10 mouse cellular contexts compared by ENCODE assay signal in the genomic region with DNA sequence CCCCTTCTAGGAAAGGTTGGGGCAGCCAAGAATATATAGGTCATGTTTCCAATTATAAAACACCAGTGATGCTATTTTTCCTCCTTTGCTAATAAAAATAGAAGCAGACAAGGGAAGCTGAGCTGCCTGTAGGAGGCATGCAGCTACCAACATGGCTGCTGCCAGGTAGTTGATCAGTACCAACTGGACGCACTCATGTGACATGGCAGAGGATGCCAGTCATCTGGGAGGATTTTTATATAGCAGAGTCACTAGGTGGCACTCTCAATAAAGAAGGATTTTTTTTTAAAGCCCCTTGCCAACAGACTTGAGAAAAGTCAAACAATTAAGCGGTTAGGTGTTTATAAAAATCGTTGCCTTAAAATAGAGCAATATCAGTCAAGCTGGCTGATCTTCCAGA.
DNase-seq lines count a peak whose midpoint lies in the region; ATAC-seq and TF ChIP-seq lines count a peak whose summit lies in the region.
"Had no signal": no experiment of that assay in that cellular context is flagged by ENCODE, and none has a peak within 500 bp of the region (broad histone marks: within the 10 kb centered on the region; RNA-seq: fewer than 3 reads in every experiment).

No protein-coding gene starts in this region.

- no peaks in the 10 kb centered on the region for H3K9me3 ChIP-seq in kidney, embryonic 14.5 days (ENCODE audit: control insufficient read depth, low read length)
- H3K9me3 ChIP-seq: neural tube, embryonic 15.5 days had no signal

- H3K4me1 ChIP-seq in kidney, embryonic 14.5 days (ENCODE audit: control insufficient read depth, insufficient read depth, low read length) = no peaks in the 10 kb centered on the region
- H3K4me1 ChIP-seq: neural tube, embryonic 15.5 days had no signal

- peak overlapping the region; percentile 56 for H3K27ac ChIP-seq in gastrocnemius, adult 2 months
- H3K27ac ChIP-seq in kidney, embryonic 14.5 days (ENCODE audit: low read depth, low read length) = no peak overlapping the region
- H3K27ac ChIP-seq: macrophage; neural tube, embryonic 15.5 days had no signal

- H3K36me3 ChIP-seq in kidney, embryonic 14.5 days (ENCODE audit: control insufficient read depth, insufficient read depth, low read length) = no peaks in the 10 kb centered on the region
- H3K36me3 ChIP-seq: neural tube, embryonic 15.5 days had no signal

- TF ChIP-seq CTCF in gastrocnemius, adult 2 months (IDR thresholded peaks at IDR 0.05) = peak; percentile 39

- no peak for ATAC-seq in kidney, embryonic 14.5 days (ENCODE audit: low FRiP score, low TSS enrichment)

- H3K27me3 ChIP-seq in kidney, embryonic 14.5 days (ENCODE audit: control insufficient read depth, insufficient read depth, low read length) = no peaks in the 10 kb centered on the region
- H3K27me3 ChIP-seq: neural tube, embryonic 15.5 days had no signal

- 92% methylated on average over 3 of the region's 3 CpGs for WGBS in kidney, embryonic 14.5 days

- H3K9ac ChIP-seq in kidney, embryonic 14.5 days (ENCODE audit: low read depth, low read length) = no peak overlapping the region
- H3K9ac ChIP-seq: neural tube, embryonic 15.5 days had no signal

- intact Hi-C loops in gastrocnemius, adult 2 months (cut with DNase I) = no loop called here
- intact Hi-C loops in heart, postnatal 10 days (cut with DNase I) = no loop called here

- H3K4me3 ChIP-seq in gastrocnemius, adult 2 months = no peak overlapping the region
- H3K4me3 ChIP-seq in kidney, embryonic 14.5 days (ENCODE audit: low read length) = no peak overlapping the region
- H3K4me3 ChIP-seq: neural tube, embryonic 15.5 days had no signal

- peak; percentile 67 for DNase-seq in gastrocnemius, adult 2 months
- DNase-seq in gastrocnemius, postnatal 10 days = no peak
- DNase-seq in kidney, adult 9 months = peak; percentile 15
- DNase-seq in cerebellum, postnatal 14 days = peak; percentile 55 to 64
- DNase-seq in heart, postnatal 10 days = peak; percentile 14 to 26
- no peak for DNase-seq in embryo, embryonic 9.5 days (ENCODE audit: extremely low spot score)
- DNase-seq: adrenal gland, postnatal 25 days had no signal

- no peak overlapping the region for H3K4me2 ChIP-seq in kidney, embryonic 14.5 days (replicated peaks; ENCODE audit: low read depth, low read length)
- H3K4me2 ChIP-seq: neural tube, embryonic 15.5 days had no signal

Comparison
In these comparisons a context has a peak if more than half of its experiments do, and no peak if none do; other contexts are left out.
1. DNase-seq: peak in gastrocnemius, adult 2 months (single experiment), kidney, adult 9 months (single experiment), cerebellum, postnatal 14 days (2 of 2) and heart, postnatal 10 days (2 of 2); none in gastrocnemius, postnatal 10 days (single experiment) and embryo, embryonic 9.5 days (single experiment).